Mouse (Mus musculus): Measurements from ENCODE around the gene Coro7. TPM values are rescaled to one million over a fixed set of nuclear protein-coding genes. Genes with fewer than 3 reads are reported as not detected.
"Not testable (repeated sequence)": the region's sequence is repeated elsewhere in the genome, so short reads cannot be mapped to it uniquely, and the experiment has no call there.

Gene Coro7
- total RNA-seq, 2 experiments from 2014 or later: 40.2 to 68.6 TPM

DNA sequence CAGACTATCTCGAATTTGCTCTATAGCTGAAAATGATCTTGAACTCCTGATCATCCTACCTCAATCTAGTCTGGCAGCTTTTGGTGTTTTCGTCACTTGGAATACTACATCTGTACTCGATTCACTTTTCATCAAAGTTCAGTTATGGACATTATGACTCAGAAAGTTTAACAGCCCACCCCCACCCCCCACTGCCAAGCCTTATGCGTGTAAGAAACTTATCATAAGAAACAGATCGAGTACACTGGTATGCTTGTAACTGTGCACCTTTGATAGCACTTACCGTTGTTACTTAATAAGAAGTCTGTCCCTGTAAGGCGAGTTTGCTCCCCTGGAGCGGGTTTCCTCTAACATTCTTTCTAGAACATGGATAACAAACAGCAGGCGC, 3.6 kb upstream of the Coro7 start:
- no peak for ATAC-seq (ENCODE audit: poor library complexity, severe bottlenecking)

DNA sequence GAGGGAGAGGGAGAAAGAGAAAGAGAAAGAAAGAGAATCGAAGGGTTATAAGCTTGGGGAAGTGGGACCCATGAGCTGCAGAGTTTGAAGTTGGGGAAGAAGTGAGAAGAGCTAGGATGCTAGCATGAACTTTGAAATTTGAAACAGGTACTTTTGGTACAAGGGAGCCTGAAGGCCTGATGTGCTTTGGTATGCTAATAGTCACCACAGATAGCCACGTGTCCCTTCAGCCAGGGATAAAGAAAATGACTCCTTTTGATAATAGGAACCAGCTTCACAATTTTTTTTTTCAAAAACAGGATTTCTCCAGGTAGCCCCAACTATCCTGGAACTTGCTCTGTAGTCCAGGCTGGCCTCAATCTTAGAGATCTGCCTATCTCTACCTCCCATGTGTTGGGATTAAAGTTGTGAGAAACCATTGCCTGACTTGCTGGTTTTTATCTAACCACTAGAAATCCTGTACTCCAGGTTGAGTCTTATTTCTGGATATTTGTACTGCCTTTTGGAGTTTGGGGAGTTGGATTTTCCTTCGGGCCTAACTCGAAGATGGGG, 3.1 kb upstream of the Coro7 start:
- no peak for ATAC-seq (ENCODE audit: poor library complexity, severe bottlenecking)

DNA sequence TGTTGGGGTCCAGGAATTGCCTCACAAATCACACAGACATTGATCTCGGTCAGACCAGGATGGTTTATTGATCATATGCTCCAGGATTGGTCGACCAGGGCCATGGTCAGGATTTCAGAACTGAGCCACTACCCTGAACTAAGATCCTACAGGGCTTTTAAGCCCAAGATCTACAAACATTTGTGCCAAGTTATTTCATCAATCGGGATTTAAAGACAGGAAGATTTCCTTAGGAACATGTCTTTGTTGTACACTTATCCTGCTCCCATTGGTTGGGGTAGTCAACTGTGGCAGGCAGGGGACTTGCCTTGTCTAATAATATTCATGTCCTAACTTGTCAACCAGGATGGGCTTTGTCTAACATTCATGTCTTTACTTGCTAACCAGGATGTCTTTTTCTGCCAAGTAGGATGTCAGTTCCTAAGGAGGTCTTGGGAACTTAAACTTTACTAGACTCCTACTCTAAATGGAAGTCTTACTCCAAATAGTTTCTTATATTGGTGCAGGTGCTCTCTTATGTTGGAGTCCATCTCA, 1.4 kb upstream of the Coro7 start:
- not testable (repeated sequence) for ATAC-seq (ENCODE audit: poor library complexity, severe bottlenecking)

DNA sequence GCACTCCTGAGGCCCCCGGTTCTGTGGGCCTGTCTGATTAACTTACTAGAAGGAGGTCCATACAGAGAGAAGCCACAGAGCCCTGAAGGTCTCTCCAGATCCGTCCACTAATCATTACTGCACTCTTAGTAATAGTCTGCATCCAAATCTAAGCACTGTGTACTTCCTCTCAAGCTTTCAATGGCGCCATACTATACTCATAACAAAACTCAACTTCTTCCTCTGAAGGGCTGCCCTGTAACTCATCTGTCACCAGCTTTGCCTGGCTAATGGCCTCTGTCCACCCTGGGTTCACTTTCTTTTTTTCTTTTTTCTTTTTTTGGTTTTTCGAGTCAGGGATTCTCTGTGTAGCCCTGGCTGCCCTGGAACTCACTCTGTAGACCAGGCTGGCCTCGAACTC, 1.5 kb downstream of the Coro7 start:
- peak; percentile 8; the same call in 1 of the 2 replicates for ATAC-seq (ENCODE audit: poor library complexity, severe bottlenecking)

DNA sequence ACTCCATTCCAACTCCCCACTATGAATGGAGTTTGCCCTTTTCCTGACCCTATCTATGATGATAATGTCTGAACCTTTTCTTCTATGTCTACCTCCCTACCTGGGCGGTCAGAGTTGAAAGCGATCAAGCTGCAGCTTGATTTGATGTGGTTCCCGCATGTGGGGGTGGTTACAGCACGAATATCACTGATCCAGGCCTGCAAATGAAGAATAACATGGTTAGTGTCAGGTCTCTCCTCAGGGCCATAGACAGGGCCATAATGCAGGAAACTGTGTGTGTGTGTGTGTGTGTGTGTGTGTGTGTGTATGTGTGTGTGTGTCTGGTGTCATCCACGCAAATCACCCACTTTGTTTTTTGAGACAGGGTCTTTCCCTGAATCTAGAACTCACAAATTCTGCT, 2.7 kb downstream of the Coro7 start:
- ATAC-seq (ENCODE audit: poor library complexity, severe bottlenecking): no peak

DNA sequence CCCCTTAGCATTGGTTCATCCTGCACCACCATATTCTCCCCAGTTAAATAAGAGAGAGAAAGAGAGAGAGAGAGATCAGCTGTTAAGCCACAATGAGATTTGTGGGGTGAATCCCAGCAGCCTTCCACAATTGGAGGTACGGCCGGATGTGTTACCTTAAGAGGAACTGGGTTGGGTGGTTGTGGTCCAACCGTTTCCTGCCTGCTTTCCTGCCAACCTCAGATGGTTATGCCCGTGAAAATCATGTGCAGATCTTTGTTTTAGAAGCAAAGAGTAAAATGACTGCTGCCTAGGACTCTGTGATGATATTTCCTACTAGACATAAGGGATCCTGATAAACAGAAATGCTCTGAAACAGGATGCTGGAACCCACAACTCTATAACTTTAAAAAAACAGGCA, 5.5 kb downstream of the Coro7 start:
- peak; percentile 87 for ATAC-seq (ENCODE audit: poor library complexity, severe bottlenecking)

DNA sequence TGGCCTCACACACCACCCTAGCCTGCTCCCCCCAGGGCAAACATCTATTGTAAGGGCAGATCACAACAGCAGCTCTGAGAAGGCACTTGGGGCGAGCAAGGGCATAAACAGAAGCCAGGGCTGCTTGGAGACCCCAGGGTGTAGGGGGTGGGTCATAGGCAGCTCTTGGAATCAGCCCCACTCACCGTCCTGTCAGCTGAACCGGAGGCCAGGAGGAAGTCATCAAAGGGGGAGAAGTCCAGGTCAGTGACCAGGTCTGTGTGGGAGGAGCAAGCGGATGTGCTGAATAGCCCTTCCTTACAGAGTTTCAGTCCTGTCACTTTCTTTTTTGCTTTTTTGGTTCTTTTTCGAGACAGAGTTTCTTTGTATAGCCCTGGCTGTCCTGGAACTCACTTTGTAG, 9.3 kb downstream of the Coro7 start:
- no peak for ATAC-seq (ENCODE audit: poor library complexity, severe bottlenecking)

DNA sequence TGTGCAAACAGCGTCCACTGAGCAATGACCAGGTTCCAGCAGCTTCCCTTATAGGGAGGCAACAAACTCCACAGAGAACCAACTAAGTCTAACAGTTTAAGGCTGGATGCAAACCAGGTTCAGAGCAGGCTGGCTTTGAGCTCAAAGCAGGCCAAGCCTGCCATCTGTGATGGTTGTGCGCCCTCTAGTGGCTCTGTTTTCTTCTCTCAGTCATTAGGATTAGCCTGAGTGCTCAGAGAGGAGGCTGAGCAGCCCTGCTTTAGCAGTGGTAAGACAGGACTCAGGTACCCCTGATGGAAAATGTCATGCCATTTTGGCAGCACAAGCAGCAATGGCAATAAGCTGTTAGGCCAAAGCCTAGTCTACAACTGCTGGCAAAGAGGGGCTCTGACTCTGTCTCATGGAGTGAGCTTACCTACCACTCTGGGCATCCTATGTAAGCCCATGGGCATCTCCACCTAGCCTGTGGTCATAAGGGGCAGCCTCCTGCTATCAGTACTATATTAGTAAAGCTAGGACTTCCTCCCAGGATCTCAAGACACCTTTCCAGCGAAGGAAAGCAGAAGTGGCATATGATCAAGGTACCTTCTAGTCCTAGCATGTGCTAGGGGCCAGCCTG, 12.3 kb downstream of the Coro7 start:
- peak; percentile 96 for ATAC-seq (ENCODE audit: poor library complexity, severe bottlenecking)

DNA sequence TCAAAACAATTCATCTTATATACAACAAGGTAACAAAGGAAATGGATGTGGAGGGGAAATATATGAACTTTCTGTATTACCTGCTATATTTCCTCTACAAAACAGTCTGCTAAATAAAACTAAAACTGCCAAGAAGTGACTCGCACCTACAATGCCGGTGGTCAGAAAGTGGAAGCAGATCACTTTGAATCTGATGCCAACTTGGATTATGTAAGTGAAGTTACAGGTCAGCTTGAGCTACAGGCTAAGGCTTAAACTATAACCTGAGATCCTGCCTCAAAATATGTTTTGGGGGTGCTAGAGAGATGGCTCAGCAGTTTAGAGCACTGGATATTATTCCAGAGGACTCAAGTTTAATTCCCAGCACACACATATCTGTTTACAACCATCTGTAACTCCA, 13.9 kb downstream of the Coro7 start:
- no peak for ATAC-seq (ENCODE audit: poor library complexity, severe bottlenecking)

DNA sequence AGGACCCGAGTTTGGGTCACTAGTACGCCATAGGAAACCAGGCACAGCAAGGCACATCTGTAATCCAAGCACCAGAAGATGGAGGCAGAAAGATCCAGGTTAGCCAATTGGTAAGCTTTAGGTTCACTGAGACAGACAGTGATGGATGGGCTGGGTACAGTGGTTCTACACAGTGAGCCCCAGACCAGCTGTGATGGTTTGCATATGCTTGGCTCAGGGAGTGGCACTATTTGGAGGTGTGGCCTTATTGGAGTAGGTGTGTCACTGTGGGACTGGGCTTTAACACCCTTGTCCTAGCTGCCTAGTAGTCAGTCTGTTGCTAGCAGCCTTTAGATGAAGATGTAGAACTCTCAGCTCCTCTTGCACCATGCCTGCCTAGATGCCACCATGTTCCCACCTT, 15.8 kb downstream of the Coro7 start:
- no peak for ATAC-seq (ENCODE audit: poor library complexity, severe bottlenecking)

DNA sequence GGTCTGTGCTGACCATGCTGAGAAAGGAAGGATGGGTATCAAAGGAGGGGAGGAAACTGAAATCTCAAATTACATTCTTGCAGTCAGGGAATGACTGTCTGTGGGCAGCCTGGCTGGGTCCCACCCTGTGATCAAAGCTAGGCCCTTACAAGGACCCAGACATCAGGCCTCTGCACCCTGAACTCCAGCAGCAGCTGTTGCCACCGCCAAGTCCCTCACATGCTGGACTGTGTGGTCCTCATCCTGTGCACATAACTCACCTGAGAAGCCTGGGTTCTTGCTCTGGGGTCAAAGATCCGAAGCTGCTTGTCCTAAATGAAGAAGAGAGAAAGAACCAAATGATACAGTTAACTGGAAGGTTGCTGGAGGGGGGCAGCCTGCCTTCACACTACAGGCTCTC, 18.0 kb downstream of the Coro7 start:
- no peak for ATAC-seq (ENCODE audit: poor library complexity, severe bottlenecking)

DNA sequence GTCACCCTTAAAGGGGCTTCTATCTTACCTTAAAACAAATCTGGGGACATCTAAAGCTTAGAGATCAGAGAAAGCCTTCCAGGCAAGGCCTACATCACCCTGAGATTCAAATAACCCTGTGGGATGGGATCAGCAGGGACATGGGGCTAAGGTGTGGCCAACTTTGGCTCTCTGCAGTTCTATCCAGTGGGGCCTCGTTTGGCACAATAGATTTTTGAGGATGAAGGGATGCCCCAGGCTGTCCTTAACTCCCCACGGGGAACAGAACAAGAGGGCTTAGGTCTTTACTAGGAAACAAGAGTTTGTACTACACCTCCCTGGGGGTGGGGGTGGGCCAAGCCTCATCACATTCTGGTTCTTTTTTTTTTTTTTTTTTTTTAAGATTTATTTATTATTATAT, 20.3 kb downstream of the Coro7 start:
- no peak for ATAC-seq (ENCODE audit: poor library complexity, severe bottlenecking)

DNA sequence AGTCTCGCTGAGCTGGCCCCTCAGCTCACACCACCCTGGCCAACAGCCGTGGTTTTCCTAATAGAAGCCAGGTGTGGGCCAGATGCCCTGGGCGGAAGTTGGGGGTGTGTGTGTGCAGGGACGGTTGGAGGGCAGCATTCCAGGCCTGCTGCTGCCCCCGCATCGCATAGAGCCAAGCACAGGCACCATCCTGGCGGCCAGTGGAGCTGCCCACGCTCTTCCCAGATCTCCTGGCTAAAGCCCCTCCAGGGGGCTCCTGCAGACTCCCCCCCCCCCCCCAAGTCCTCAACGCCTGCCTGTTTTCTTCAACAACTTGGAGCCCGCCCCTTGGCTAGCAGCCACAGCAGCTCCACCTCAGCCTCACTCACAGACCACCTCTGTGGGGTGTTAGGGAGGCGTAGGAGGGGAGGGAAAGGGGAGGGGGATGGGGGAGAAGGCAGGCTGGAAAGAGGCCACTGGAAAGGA, 20.8 kb downstream of the Coro7 start:
- ATAC-seq (ENCODE audit: poor library complexity, severe bottlenecking): no peak

DNA sequence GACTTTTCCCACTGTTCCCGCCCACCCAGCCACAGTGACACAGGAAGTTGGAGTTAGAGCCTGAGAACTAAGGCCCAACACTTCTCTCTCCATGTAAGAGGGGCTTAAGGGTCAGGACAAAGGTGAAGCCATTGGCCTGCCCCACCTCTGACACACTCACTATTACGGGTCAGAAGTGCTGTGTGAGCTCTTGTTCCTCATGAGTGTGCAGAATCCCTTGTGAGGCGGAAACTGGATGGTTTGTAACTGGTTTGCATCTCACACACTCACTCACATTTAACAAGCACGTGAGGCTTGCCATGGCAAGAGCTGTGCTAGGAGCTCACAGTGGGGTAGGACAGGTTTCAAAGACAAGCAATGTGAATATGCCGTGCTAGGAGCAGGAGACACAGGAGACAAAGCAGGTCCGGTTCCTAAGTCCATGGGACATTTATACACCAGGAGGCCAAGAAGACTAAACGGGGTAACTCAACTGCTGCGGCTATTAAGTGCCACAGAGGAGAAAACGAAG, 23.0 kb downstream of the Coro7 start:
- ATAC-seq (ENCODE audit: poor library complexity, severe bottlenecking): no peak

DNA sequence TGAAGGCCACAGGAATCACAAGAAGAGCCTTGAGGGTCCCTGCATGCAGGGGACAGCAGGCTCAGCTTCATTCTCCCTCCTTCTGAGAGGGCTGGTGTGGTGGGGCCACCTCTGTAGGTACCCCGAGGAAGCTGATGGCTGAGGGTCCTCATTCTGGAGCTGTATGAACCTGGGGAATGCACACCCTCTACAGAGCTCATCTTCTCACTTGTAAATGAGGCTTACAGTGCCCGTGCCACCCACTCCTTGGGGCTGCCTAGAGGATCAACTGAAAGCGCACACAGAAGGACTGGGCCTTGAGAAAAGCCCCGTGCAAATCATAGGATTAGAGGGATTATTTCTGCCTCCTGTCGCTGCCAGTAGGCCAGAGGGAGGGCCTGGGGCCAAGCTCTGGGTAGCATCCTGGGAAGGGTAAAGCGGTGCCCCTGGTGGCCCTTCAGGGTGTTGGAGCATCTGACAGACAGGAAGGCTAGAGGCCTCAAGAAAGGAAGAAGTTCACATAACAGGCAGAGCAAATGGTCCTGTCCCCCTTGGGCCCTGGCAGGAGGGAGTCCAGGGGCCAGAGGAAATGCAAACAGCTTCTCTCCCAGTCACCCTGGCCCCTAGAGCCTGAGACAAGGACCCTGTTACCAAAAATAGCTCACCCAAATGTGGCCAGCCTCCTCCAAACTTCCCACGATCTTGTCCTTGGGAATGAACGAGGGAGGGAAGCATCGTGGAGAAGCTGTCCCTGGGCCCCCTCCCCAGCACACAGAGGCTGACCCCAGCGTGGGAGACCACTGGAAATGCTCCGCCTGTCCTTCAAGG, 23.6 kb downstream of the Coro7 start:
- no peak for ATAC-seq (ENCODE audit: poor library complexity, severe bottlenecking)

DNA sequence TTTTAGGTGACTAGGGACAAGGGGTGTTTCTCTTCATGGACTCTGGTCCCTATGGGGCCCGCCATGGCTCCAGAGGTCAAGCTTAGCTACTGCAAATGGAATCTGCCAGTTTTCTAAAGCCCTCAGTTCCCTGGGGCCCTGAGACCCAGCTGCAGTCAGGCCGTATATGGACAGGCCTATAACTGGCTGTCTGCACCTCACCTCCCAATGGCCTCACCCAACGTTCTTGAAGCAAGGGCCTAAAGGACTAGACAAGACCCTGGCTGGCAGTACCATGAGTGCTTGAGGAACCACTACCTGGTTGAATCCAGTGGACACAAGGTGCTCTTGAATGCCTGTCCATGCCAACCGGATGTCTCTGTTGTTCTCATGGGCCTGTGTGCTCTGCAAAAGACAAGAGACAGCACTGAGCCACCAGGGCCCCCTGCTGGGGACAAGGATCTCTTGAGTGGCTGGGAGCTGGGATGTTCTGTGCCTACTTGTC, 24.3 kb downstream of the Coro7 start:
- ATAC-seq (ENCODE audit: poor library complexity, severe bottlenecking): no peak

DNA sequence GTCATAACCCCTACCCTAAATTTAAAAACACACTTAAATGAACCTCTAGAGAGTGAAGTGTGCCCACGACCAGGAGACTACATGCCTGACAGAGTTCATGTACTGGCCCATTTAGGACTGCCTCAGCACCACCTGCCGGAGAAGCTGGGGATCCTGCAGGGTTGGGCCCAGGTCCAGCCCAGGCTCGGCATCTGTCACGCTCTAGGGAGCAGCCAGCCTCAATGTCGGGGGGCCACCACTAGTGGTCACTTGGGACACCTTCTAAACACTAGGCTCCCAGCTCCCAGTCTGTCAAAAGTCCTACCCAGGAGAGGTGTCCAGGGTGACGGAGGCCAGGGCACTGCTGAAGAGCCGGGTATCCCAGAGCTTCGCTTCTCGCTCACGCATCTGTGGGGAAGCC, 24.9 kb downstream of the Coro7 start:
- no peak for ATAC-seq (ENCODE audit: poor library complexity, severe bottlenecking)

DNA sequence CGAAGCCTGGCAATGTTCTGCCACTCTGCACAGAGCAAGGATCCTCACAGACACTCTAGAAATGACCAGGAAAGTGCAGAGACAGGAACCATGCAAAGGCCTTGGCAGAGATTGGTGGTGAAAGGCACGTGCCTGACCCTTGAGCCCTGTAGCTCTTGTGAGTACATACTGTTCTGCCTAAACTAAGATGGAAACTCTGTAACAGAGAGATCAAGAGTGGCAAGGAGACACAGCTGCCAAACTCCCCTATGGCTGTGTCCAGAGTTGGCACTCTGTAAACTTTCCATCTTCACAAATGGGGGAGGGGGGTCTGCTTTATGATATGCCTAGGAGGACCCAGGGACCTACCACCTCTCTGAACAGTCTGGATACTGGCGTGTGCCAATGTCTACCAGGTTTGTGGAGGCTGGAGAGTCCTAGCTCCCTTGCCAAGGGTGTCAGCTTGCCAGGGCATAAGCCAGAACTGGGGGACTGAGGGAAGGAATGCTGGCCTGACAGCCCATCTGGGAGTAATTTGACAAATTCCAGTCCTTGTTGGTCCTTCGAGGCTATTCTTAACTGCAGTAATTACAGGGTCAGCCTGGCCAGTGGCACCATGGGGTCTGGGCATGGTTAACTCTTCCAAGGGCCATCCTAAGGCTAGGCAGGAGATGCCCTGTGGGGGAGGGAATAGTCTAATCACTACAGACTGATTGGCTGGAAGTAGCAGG, 26.7 kb downstream of the Coro7 start:
- ATAC-seq (ENCODE audit: poor library complexity, severe bottlenecking): no peak

DNA sequence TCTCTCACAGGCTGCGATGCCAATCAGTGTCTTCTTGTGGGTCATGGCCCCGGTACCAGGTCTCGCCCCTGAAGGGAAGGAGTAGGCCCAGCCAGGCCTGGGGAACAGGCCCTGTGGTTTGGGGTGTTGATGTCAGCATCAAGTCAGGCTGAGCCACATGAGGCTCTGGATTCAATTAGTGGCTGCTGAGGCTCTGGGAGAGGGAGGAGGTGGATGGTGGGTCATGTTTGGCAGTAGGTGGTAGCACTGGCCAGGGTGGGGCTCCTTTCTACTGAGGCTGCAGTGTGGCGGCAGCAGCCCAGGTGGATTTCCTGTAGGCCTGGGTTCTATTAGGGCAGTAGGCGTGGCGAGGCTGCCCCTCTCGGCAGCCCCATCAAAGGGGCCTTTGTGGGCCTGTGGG, 28.0 kb downstream of the Coro7 start:
- ATAC-seq (ENCODE audit: poor library complexity, severe bottlenecking): no peak

DNA sequence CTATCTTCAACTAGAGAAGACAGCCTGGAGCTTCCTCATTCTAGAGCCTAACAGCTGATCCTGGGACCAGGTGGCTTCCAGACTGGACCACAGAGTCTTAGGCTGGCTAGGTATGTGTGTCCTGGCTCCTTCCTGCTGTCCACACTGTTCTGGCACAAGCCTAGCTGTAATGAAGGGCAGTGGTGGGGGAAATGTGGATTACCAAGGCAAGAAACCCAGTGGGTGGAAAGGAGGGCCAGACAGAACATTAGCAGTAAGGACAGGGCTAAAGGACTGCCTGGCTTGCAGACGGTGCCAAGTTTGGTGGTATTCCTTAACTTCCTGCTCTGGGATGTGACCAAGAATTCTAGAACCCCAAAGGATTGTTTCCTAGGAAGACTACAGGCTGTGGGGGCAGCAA, 28.5 kb downstream of the Coro7 start:
- ATAC-seq (ENCODE audit: poor library complexity, severe bottlenecking): no peak

DNA sequence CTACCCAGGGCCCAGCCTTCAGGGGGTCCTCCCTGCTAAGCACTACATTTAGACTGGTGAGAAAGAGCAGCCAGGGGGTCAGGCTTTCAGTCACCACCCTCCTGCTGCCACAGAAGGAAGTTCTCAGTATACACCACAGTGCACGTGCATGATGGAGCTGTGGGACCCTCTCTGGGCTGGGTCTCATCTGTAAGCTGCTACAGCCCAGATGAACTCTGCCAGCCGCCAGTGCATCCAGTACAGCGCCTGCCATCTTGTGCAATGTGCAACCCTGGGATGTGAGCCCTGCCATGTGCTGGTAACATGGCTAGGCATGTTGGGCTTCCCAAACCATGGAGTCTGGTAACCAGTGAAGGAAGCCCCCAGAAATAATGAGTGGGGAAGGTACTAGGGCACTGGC, 29.4 kb downstream of the Coro7 start:
- ATAC-seq (ENCODE audit: poor library complexity, severe bottlenecking): no peak

All from megakaryocyte, adult 5-6 weeks (primary cell).